Mouse (Mus musculus) CH12.LX (cell line): ENCODE data around the gene Plpp1. TPM values are rescaled to one million over a fixed set of nuclear protein-coding genes. Genes with fewer than 3 reads are reported as not detected.

Source experiments
- DNase-seq: peaks from one replicate; pipeline ENCODE4 v3.0.0-alpha.2; 2013; ENCODE audit errors: extremely low read depth
- H3K27ac ChIP-seq: 2 replicates; pipeline ENCODE4 v1.5.1; 2012; ENCODE audit warnings: low read depth, mild to moderate bottlenecking, control low read depth, moderate library complexity; ENCODE audit not compliant: insufficient read depth
- H3K27me3 ChIP-seq: replicated peaks from 2 replicates; pipeline ENCODE3; 2012; ENCODE audit warnings: inconsistent platforms
- H3K36me3 ChIP-seq, 2 experiments: replicated peaks in 1 of 2; 2 replicates each; pipeline versions ENCODE3 to v1.6.1; 2012; ENCODE audit warnings: inconsistent platforms in 1 of 2, low read length in 1 of 2, mild to moderate bottlenecking in 1 of 2, mixed read lengths in 1 of 2, moderate library complexity in 1 of 2; ENCODE audit not compliant: control insufficient read depth in 1 of 2, insufficient read depth in 1 of 2
- H3K4me1 ChIP-seq, 2 experiments: 2 replicates each; pipeline ENCODE4 v1.6.1; 2012; ENCODE audit warnings: inconsistent platforms in 1 of 2, moderate library complexity in 1 of 2; ENCODE audit not compliant: insufficient read depth in 2 of 2, control insufficient read depth in 1 of 2
- H3K4me2 ChIP-seq: 2 replicates; pipeline ENCODE4 v1.6.1; 2012; ENCODE audit warnings: low read depth, mild to moderate bottlenecking, control low read depth; ENCODE audit not compliant: poor library complexity, insufficient read depth, severe bottlenecking
- H3K4me3 ChIP-seq, 3 experiments: fragments of 150-350 bp in 1 of 3; sonication (generic) in 1 of 3; replicated peaks in 1 of 3; 2 replicates each; pipeline versions ENCODE3 to v1.5.1; 2011 to 2012; ENCODE audit warnings: low read depth in 2 of 3, low read length in 2 of 3, mild to moderate bottlenecking in 2 of 3, moderate library complexity in 2 of 3, control low read depth in 1 of 3, improper control_type of control experiment in 1 of 3, inconsistent platforms in 1 of 3, mixed read lengths in 1 of 3; ENCODE audit not compliant: poor library complexity in 1 of 3
- H3K79me2 ChIP-seq: replicated peaks from 2 replicates; pipeline ENCODE4 v1.6.1; 2012; ENCODE audit warnings: mild to moderate bottlenecking, moderate library complexity; ENCODE audit not compliant: control insufficient read depth, poor library complexity, insufficient read depth, severe bottlenecking; ENCODE audit errors: extremely low read depth
- H3K9ac ChIP-seq: 2 replicates; pipeline ENCODE4 v1.6.1; 2012; ENCODE audit warnings: low read depth, mild to moderate bottlenecking, control low read depth, moderate library complexity; ENCODE audit not compliant: insufficient read depth
- H3K9me3 ChIP-seq: replicated peaks from 2 replicates; pipeline ENCODE3; 2012; ENCODE audit warnings: low read length, inconsistent platforms, mixed read lengths
- BHLHE40 ChIP-seq: IDR thresholded peaks from 2 replicates; pipeline ENCODE4 v1.6.1; 2011; ENCODE audit warnings: mild to moderate bottlenecking, low read depth, low read length, improper control_type of control experiment
- CHD1 ChIP-seq: IDR thresholded peaks from 2 replicates; pipeline ENCODE4 v1.6.1; 2012; ENCODE audit warnings: low read depth, low read length, improper control_type of control experiment, inconsistent platforms
- CHD2 ChIP-seq: IDR thresholded peaks from 2 replicates; pipeline ENCODE4 v1.6.1; 2011; ENCODE audit warnings: low read length, improper control_type of control experiment
- EP300 ChIP-seq: IDR thresholded peaks from 2 replicates; pipeline ENCODE4 v1.6.1; 2011; ENCODE audit warnings: low read length, improper control_type of control experiment
- ETS1 ChIP-seq: conservative IDR thresholded peaks from 2 replicates; pipeline ENCODE4 v1.6.1; 2012; ENCODE audit warnings: low read depth, mild to moderate bottlenecking, inconsistent platforms, low read length, improper control_type of control experiment, moderate library complexity
- GABPA ChIP-seq: IDR thresholded peaks from 2 replicates; pipeline ENCODE4 v1.6.1; 2012; ENCODE audit warnings: low read depth, low read length, improper control_type of control experiment, inconsistent platforms; ENCODE audit not compliant: insufficient replicate concordance
- HCFC1 ChIP-seq: IDR thresholded peaks from 2 replicates; pipeline ENCODE4 v1.6.1; 2012; ENCODE audit warnings: low read depth, mild to moderate bottlenecking, inconsistent platforms, low read length, improper control_type of control experiment
- IRF4 ChIP-seq: IDR thresholded peaks from 2 replicates; pipeline ENCODE4 v1.6.1; 2014; ENCODE audit warnings: low read depth, mild to moderate bottlenecking, inconsistent platforms, low read length, improper control_type of control experiment
- JUN ChIP-seq: IDR thresholded peaks from 2 replicates; pipeline ENCODE4 v1.6.1; 2011; ENCODE audit warnings: low read depth, mild to moderate bottlenecking, low read length, improper control_type of control experiment, moderate library complexity; ENCODE audit not compliant: insufficient read depth
- KAT2A ChIP-seq: IDR thresholded peaks from 2 replicates; pipeline ENCODE4 v1.6.1; 2012; ENCODE audit warnings: low read length, improper control_type of control experiment, inconsistent platforms; ENCODE audit not compliant: insufficient replicate concordance
- MAFK ChIP-seq: IDR thresholded peaks from 2 replicates; pipeline ENCODE4 v1.6.1; 2011; ENCODE audit warnings: low read length, improper control_type of control experiment; ENCODE audit not compliant: insufficient replicate concordance
- MAX ChIP-seq: IDR thresholded peaks from 2 replicates; pipeline ENCODE4 v1.6.1; 2011; ENCODE audit warnings: low read length, improper control_type of control experiment
- MAZ ChIP-seq: IDR thresholded peaks from 2 replicates; pipeline ENCODE4 v1.6.1; 2012; ENCODE audit warnings: low read depth, mild to moderate bottlenecking, inconsistent platforms, low read length, improper control_type of control experiment, moderate library complexity
- MEF2A ChIP-seq: IDR thresholded peaks from 2 replicates; pipeline ENCODE4 v1.6.1; 2014; ENCODE audit warnings: low read depth, mild to moderate bottlenecking, inconsistent platforms, low read length, improper control_type of control experiment, borderline replicate concordance
- MXI1 ChIP-seq: IDR thresholded peaks from 2 replicates; pipeline ENCODE4 v1.6.1; 2011; ENCODE audit warnings: mild to moderate bottlenecking, low read depth, low read length, improper control_type of control experiment
- MYC ChIP-seq: IDR thresholded peaks from 2 replicates; pipeline ENCODE4 v1.6.1; 2011; ENCODE audit warnings: low read depth, mild to moderate bottlenecking, improper control_type of control experiment, low read length
- NELFE ChIP-seq: IDR thresholded peaks from 2 replicates; pipeline ENCODE4 v1.6.1; 2011; ENCODE audit warnings: low read depth, low read length, improper control_type of control experiment
- POLR2A ChIP-seq: IDR thresholded peaks from 2 replicates; pipeline ENCODE4 v1.6.1; 2011; ENCODE audit warnings: low read depth, mild to moderate bottlenecking, improper control_type of control experiment, low read length
- RAD21 ChIP-seq: IDR thresholded peaks from 2 replicates; pipeline ENCODE4 v1.6.1; 2011; ENCODE audit warnings: low read depth, mild to moderate bottlenecking, low read length, improper control_type of control experiment, moderate library complexity
- RCOR1 ChIP-seq: conservative IDR thresholded peaks from 2 replicates; pipeline ENCODE4 v1.6.1; 2012; ENCODE audit warnings: low read depth, mild to moderate bottlenecking, inconsistent platforms, low read length, improper control_type of control experiment
- SIN3A ChIP-seq: IDR thresholded peaks from 2 replicates; pipeline ENCODE4 v1.6.1; 2012; ENCODE audit warnings: low read length, improper control_type of control experiment, inconsistent platforms
- SMC3 ChIP-seq: IDR thresholded peaks from 2 replicates; pipeline ENCODE4 v1.6.1; 2011; ENCODE audit warnings: low read depth, low read length, improper control_type of control experiment
- TCF12 ChIP-seq: IDR thresholded peaks from 2 replicates; pipeline ENCODE4 v1.6.1; 2014; ENCODE audit warnings: low read depth, mild to moderate bottlenecking, inconsistent platforms, low read length, improper control_type of control experiment
- UBTF ChIP-seq: IDR thresholded peaks from 2 replicates; pipeline ENCODE4 v1.6.1; 2012; ENCODE audit warnings: low read depth, mild to moderate bottlenecking, inconsistent platforms, low read length, improper control_type of control experiment, moderate library complexity
- USF1 ChIP-seq: IDR thresholded peaks from 2 replicates; pipeline ENCODE4 v1.6.1; 2014; ENCODE audit warnings: low read depth, mild to moderate bottlenecking, inconsistent platforms, low read length, improper control_type of control experiment
- USF2 ChIP-seq: conservative IDR thresholded peaks from 2 replicates; pipeline ENCODE4 v1.6.1; 2011; ENCODE audit warnings: low read depth, low read length, improper control_type of control experiment
- ZC3H11A ChIP-seq: IDR thresholded peaks from 2 replicates; pipeline ENCODE4 v1.6.1; 2012; ENCODE audit warnings: low read depth, mild to moderate bottlenecking, inconsistent platforms, low read length, improper control_type of control experiment
- ZKSCAN1 ChIP-seq: IDR thresholded peaks from 2 replicates; pipeline ENCODE4 v1.6.1; 2012; ENCODE audit warnings: low read depth, inconsistent platforms, low read length, improper control_type of control experiment, borderline replicate concordance
- ZMIZ1 ChIP-seq: IDR thresholded peaks from 2 replicates; pipeline ENCODE4 v1.6.1; 2012; ENCODE audit warnings: low read depth, mild to moderate bottlenecking, inconsistent platforms, low read length, improper control_type of control experiment
- ZNF384 ChIP-seq: IDR thresholded peaks from 2 replicates; pipeline ENCODE4 v1.6.1; 2012; ENCODE audit warnings: low read depth, low read length, improper control_type of control experiment, inconsistent platforms
- dilution Hi-C: fragments of 300-500 bp; cut with MboI; formaldehyde crosslinking; loops from 2 replicates; pipeline ENCODE4 v1.14.3; 2020; ENCODE audit warnings: low sequenced_read_pairs; ENCODE audit not compliant: extremely low pct_unique_long_range_greater_than_20kb, extremely low pct_ligation_motif_present
- in situ Hi-C: fragments of 300-500 bp; cut with MboI; formaldehyde crosslinking; loops from 3 replicates; pipeline ENCODE4 v1.14.3; 2019; ENCODE audit warnings: low sequenced_read_pairs, low pct_ligation_motif_present, low pct_unique_long_range_greater_than_20kb, mixed read lengths
- polyA plus RNA-seq: library from polyadenylated mRNA; unstranded; fragments of >175 nt; gene quantifications from 2 replicates; pipeline ENCODE4 v1.2.1, GENCODE M21; 2012; ENCODE audit warnings: low read depth; ENCODE audit not compliant: insufficient read length
- total RNA-seq, 2 experiments: library from RNA; depleted of rRNA; stranded (reverse); fragments of 300-350 nt in 1 of 2; fragments of >200 nt in 1 of 2; gene quantifications; 2 replicates each; pipeline ENCODE4 v1.2.3; 2012 to 2014

The Plpp1 gene
- total and polyA plus RNA-seq, 3 experiments: 50.2 to 90.9 (median 67.6) TPM

GRCm38 (mm10) chr13:112759777-112760537 lies 40.6 kb upstream of the Plpp1 start:
- DNase-seq: no peak
- Histone ChIP-seq H3K4me2 (peak overlapping the region; percentile 16), H3K27ac (no peak overlapping the region), H3K36me3 (no peaks in the 10 kb centered on the region), H3K27me3 (no peaks in the 10 kb centered on the region), H3K4me3 (no peak overlapping the region), H3K4me1 (peaks cover 17 to 54% of the 10 kb centered on the region in 2 experiments), H3K9me3 (no peaks in the 10 kb centered on the region), H3K9ac (no peak overlapping the region; the same call in 1 of the 2 replicates), H3K79me2 (no peaks in the 10 kb centered on the region)
- TF ChIP-seq CHD1: peak; percentile 63; the same call in 1 of the 2 replicates
- no peak for TF ChIP-seq JUN
- dilution Hi-C loops (no loop called here), in situ Hi-C loops (no loop called here)

- Histone ChIP-seq H3K4me1 (peaks cover 17 to 51% of the 10 kb centered on the region in 2 experiments), H3K4me3 (no peak overlapping the region), H3K79me2 (no peaks in the 10 kb centered on the region), H3K4me2 (peak overlapping the region; percentile 18), H3K27me3 (no peaks in the 10 kb centered on the region), H3K9ac (no peak overlapping the region; the same call in 1 of the 2 replicates), H3K9me3 (no peaks in the 10 kb centered on the region), H3K36me3 (no peaks in the 10 kb centered on the region), H3K27ac (no peak overlapping the region)
- in situ Hi-C loops (no loop called here), dilution Hi-C loops (no loop called here)
- peak; percentile 55 for DNase-seq
- TF ChIP-seq CHD2 (peak; percentile 65), KAT2A (0 out of 2 replicates have a peak, but pooled peaks have one; percentile 46), TCF12 (peak; percentile 45; the same call in 1 of the 2 replicates), MAX (peak; percentile 72), ZMIZ1 (no peak), BHLHE40 (peak; percentile 33), ZC3H11A (no peak), SIN3A (no peak), CHD1 (no peak; the same call in 1 of the 2 replicates), POLR2A (peak; percentile 37), ZKSCAN1 (no peak), USF1 (peak; percentile 73), UBTF (no peak), MEF2A (peak; percentile 32; the same call in 1 of the 2 replicates), USF2 (peak; percentile 31; the same call in 1 of the 2 replicates), JUN (peak; percentile 7; the same call in 1 of the 2 replicates), EP300 (peak; percentile 43; the same call in 1 of the 2 replicates), IRF4 (peak; percentile 24; the same call in 1 of the 2 replicates), RCOR1 (no peak; the same call in 1 of the 2 replicates), MAZ (0 out of 2 replicates have a peak, but pooled peaks have one; percentile 41), MYC (peak; percentile 60; the same call in 1 of the 2 replicates), RAD21 (no peak), MAFK (no peak), ETS1 (peak; percentile 50), MXI1 (0 out of 2 replicates have a peak, but pooled peaks have one; percentile 30), NELFE (peak; percentile 61), GABPA (no peak), HCFC1 (peak; percentile 45), SMC3 (no peak), ZNF384 (no peak)
Measured at GRCm38 (mm10) chr13:112760538-112760881, 40.1 kb upstream of the Plpp1 start.
